Mouse (Mus musculus): ENCODE data around the gene Eepd1. TPM values are rescaled to one million over a fixed set of nuclear protein-coding genes. Genes with fewer than 3 reads are reported as not detected.

Eepd1 gene
- total RNA-seq, 2 experiments from 2014 or later: 20.2 to 22.9 TPM

DNA sequence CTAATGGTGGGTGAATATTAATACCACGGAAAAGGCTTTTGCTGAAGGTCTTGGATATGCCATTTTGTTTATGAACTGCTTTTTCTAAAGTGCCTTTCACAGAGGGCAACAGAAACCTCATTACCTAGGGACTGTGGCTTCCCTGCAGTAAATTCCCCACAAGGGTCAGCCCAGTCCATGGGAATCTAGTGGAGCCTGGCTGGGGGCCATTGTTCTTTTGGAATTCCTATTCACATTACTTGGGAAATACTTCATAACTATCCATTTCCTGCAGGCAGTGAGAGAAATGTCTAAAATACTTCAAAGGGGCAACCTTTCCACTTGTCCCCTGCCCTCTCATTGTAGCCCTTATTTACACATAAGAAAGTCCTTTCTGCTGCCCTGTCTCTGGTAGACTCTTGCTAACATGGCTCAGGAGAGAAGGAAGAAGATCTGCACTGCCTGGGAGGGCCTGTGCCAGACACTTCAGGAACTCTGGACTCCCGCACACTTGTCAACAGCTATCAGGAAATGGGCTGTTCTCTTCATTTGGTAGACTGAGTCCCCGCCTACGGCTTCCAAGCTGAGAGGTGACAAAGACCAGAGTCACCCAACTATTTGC, 111.1 kb downstream of the Eepd1 start:
- DNase-seq (ENCODE audit: extremely low spot score in 1 of 2, low spot score in 2 of 2): no peak
- no peak overlapping the region for H3K4me3 ChIP-seq
- H3K27ac ChIP-seq: no peak overlapping the region
- TF ChIP-seq CTCF (IDR thresholded peaks at IDR 0.05): no peak
- intact Hi-C loops (cut with DNase I): loop anchor here (1.0 to 5.0 kb wide), 4 partner anchors 110 to 440 kb away; partner anchors contain the start of genes Eepd1 and Herpud2

DNA sequence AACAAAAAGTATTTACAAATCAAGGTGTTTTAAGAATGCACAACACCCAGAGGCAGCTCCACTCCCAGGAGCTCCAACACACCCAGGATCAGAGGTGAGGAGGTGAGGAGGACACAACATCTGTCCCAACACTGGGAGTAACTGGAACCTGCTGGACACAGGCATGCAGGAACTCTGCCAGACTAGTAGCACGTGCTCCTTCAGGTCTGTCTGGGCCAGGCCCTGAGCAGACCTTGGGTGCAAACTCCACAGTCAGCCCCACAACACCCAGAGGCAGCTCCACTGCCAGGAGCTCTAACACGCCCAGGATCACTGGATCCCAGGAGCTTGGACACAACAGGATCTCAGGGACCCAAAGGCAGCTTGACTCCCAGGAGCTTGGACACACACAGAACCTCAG, 143.4 kb downstream of the Eepd1 start:
- H3K4me3 ChIP-seq: no peak overlapping the region
- intact Hi-C loops (cut with DNase I): no loop called here
- TF ChIP-seq CTCF (IDR thresholded peaks at IDR 0.05): no peak
- no peak for DNase-seq (ENCODE audit: extremely low spot score in 1 of 2, low spot score in 2 of 2)
- no peak overlapping the region for H3K27ac ChIP-seq

GRCm38 (mm10) chr9:25629531-25630099, 148.3 kb downstream of the Eepd1 start:
- Histone ChIP-seq H3K4me3 (no peak overlapping the region), H3K27ac (no peak overlapping the region)
- no peak for DNase-seq (ENCODE audit: extremely low spot score in 1 of 2, low spot score in 2 of 2)
- TF ChIP-seq CTCF (IDR thresholded peaks at IDR 0.05): no peak
- intact Hi-C loops (cut with DNase I): no loop called here

Other genes with a start within 250 kb of the Eepd1 start
- 100 to 1,000 TPM; 349 to 384 TPM for gene Sept7, start 229.1 kb upstream of the Eepd1 start, total RNA-seq (2021)

All from left cerebral cortex, adult 2 months (tissue).